Mouse (Mus musculus) CH12.LX (cell line): ENCODE data around the gene Nlrp10. TPM values are rescaled to one million over a fixed set of nuclear protein-coding genes. Genes with fewer than 3 reads are reported as not detected.

Experiments
- DNase-seq: peaks from one replicate; pipeline ENCODE4 v3.0.0-alpha.2; 2013; ENCODE audit errors: extremely low read depth
- H3K27ac ChIP-seq: 2 replicates; pipeline ENCODE4 v1.5.1; 2012; ENCODE audit warnings: low read depth, mild to moderate bottlenecking, control low read depth, moderate library complexity; ENCODE audit not compliant: insufficient read depth
- H3K27me3 ChIP-seq: replicated peaks from 2 replicates; pipeline ENCODE3; 2012; ENCODE audit warnings: inconsistent platforms
- H3K36me3 ChIP-seq, 2 experiments: replicated peaks in 1 of 2; 2 replicates each; pipeline versions ENCODE3 to v1.6.1; 2012; ENCODE audit warnings: inconsistent platforms in 1 of 2, low read length in 1 of 2, mild to moderate bottlenecking in 1 of 2, mixed read lengths in 1 of 2, moderate library complexity in 1 of 2; ENCODE audit not compliant: control insufficient read depth in 1 of 2, insufficient read depth in 1 of 2
- H3K4me1 ChIP-seq, 2 experiments: 2 replicates each; pipeline ENCODE4 v1.6.1; 2012; ENCODE audit warnings: inconsistent platforms in 1 of 2, moderate library complexity in 1 of 2; ENCODE audit not compliant: insufficient read depth in 2 of 2, control insufficient read depth in 1 of 2
- H3K4me2 ChIP-seq: 2 replicates; pipeline ENCODE4 v1.6.1; 2012; ENCODE audit warnings: low read depth, mild to moderate bottlenecking, control low read depth; ENCODE audit not compliant: poor library complexity, insufficient read depth, severe bottlenecking
- H3K4me3 ChIP-seq, 3 experiments: fragments of 150-350 bp in 1 of 3; sonication (generic) in 1 of 3; replicated peaks in 1 of 3; 2 replicates each; pipeline versions ENCODE3 to v1.5.1; 2011 to 2012; ENCODE audit warnings: low read depth in 2 of 3, low read length in 2 of 3, mild to moderate bottlenecking in 2 of 3, moderate library complexity in 2 of 3, control low read depth in 1 of 3, improper control_type of control experiment in 1 of 3, inconsistent platforms in 1 of 3, mixed read lengths in 1 of 3; ENCODE audit not compliant: poor library complexity in 1 of 3
- H3K79me2 ChIP-seq: replicated peaks from 2 replicates; pipeline ENCODE4 v1.6.1; 2012; ENCODE audit warnings: mild to moderate bottlenecking, moderate library complexity; ENCODE audit not compliant: control insufficient read depth, poor library complexity, insufficient read depth, severe bottlenecking; ENCODE audit errors: extremely low read depth
- H3K9ac ChIP-seq: 2 replicates; pipeline ENCODE4 v1.6.1; 2012; ENCODE audit warnings: low read depth, mild to moderate bottlenecking, control low read depth, moderate library complexity; ENCODE audit not compliant: insufficient read depth
- H3K9me3 ChIP-seq: replicated peaks from 2 replicates; pipeline ENCODE3; 2012; ENCODE audit warnings: low read length, inconsistent platforms, mixed read lengths
- BHLHE40 ChIP-seq: IDR thresholded peaks from 2 replicates; pipeline ENCODE4 v1.6.1; 2011; ENCODE audit warnings: mild to moderate bottlenecking, low read depth, low read length, improper control_type of control experiment
- CHD1 ChIP-seq: IDR thresholded peaks from 2 replicates; pipeline ENCODE4 v1.6.1; 2012; ENCODE audit warnings: low read depth, low read length, improper control_type of control experiment, inconsistent platforms
- CTCF ChIP-seq, 2 experiments: IDR thresholded peaks in 1 of 2; conservative IDR thresholded peaks in 1 of 2; 2 replicates each; pipeline ENCODE4 v1.5.1; 2011 to 2012; ENCODE audit warnings: low read depth in 2 of 2, low read length in 2 of 2, improper control_type of control experiment in 1 of 2, inconsistent platforms in 1 of 2, mild to moderate bottlenecking in 1 of 2, moderate library complexity in 1 of 2
- E2F4 ChIP-seq: IDR thresholded peaks from 2 replicates; pipeline ENCODE4 v1.6.1; 2011; ENCODE audit warnings: low read depth, low read length, improper control_type of control experiment; ENCODE audit not compliant: insufficient replicate concordance
- ELF1 ChIP-seq: IDR thresholded peaks from 2 replicates; pipeline ENCODE4 v1.6.1; 2014; ENCODE audit warnings: low read depth, mild to moderate bottlenecking, inconsistent platforms, low read length, improper control_type of control experiment
- IRF4 ChIP-seq: IDR thresholded peaks from 2 replicates; pipeline ENCODE4 v1.6.1; 2014; ENCODE audit warnings: low read depth, mild to moderate bottlenecking, inconsistent platforms, low read length, improper control_type of control experiment
- JUND ChIP-seq: conservative IDR thresholded peaks from 2 replicates; pipeline ENCODE4 v1.6.1; 2011; ENCODE audit warnings: low read depth, low read length, improper control_type of control experiment
- KAT2A ChIP-seq: IDR thresholded peaks from 2 replicates; pipeline ENCODE4 v1.6.1; 2012; ENCODE audit warnings: low read length, improper control_type of control experiment, inconsistent platforms; ENCODE audit not compliant: insufficient replicate concordance
- MAX ChIP-seq: IDR thresholded peaks from 2 replicates; pipeline ENCODE4 v1.6.1; 2011; ENCODE audit warnings: low read length, improper control_type of control experiment
- MAZ ChIP-seq: IDR thresholded peaks from 2 replicates; pipeline ENCODE4 v1.6.1; 2012; ENCODE audit warnings: low read depth, mild to moderate bottlenecking, inconsistent platforms, low read length, improper control_type of control experiment, moderate library complexity
- MXI1 ChIP-seq: IDR thresholded peaks from 2 replicates; pipeline ENCODE4 v1.6.1; 2011; ENCODE audit warnings: mild to moderate bottlenecking, low read depth, low read length, improper control_type of control experiment
- MYC ChIP-seq: IDR thresholded peaks from 2 replicates; pipeline ENCODE4 v1.6.1; 2011; ENCODE audit warnings: low read depth, mild to moderate bottlenecking, improper control_type of control experiment, low read length
- NRF1 ChIP-seq: IDR thresholded peaks from 2 replicates; pipeline ENCODE4 v1.6.1; 2014; ENCODE audit warnings: low read depth, mild to moderate bottlenecking, inconsistent platforms, low read length, improper control_type of control experiment, moderate library complexity
- PAX5 ChIP-seq: IDR thresholded peaks from 2 replicates; pipeline ENCODE4 v1.6.1; 2012; ENCODE audit warnings: low read length, inconsistent platforms, mixed read lengths
- POLR2AphosphoS2 ChIP-seq: IDR thresholded peaks from 2 replicates; pipeline ENCODE4 v1.6.1; 2011; ENCODE audit warnings: low read depth, low read length, improper control_type of control experiment
- RAD21 ChIP-seq: IDR thresholded peaks from 2 replicates; pipeline ENCODE4 v1.6.1; 2011; ENCODE audit warnings: low read depth, mild to moderate bottlenecking, low read length, improper control_type of control experiment, moderate library complexity
- SIN3A ChIP-seq: IDR thresholded peaks from 2 replicates; pipeline ENCODE4 v1.6.1; 2012; ENCODE audit warnings: low read length, improper control_type of control experiment, inconsistent platforms
- TBP ChIP-seq: conservative IDR thresholded peaks from 2 replicates; pipeline ENCODE4 v1.6.1; 2011; ENCODE audit warnings: low read depth, low read length, improper control_type of control experiment
- UBTF ChIP-seq: IDR thresholded peaks from 2 replicates; pipeline ENCODE4 v1.6.1; 2012; ENCODE audit warnings: low read depth, mild to moderate bottlenecking, inconsistent platforms, low read length, improper control_type of control experiment, moderate library complexity
- USF1 ChIP-seq: IDR thresholded peaks from 2 replicates; pipeline ENCODE4 v1.6.1; 2014; ENCODE audit warnings: low read depth, mild to moderate bottlenecking, inconsistent platforms, low read length, improper control_type of control experiment
- USF2 ChIP-seq: conservative IDR thresholded peaks from 2 replicates; pipeline ENCODE4 v1.6.1; 2011; ENCODE audit warnings: low read depth, low read length, improper control_type of control experiment
- ZC3H11A ChIP-seq: IDR thresholded peaks from 2 replicates; pipeline ENCODE4 v1.6.1; 2012; ENCODE audit warnings: low read depth, mild to moderate bottlenecking, inconsistent platforms, low read length, improper control_type of control experiment
- ZMIZ1 ChIP-seq: IDR thresholded peaks from 2 replicates; pipeline ENCODE4 v1.6.1; 2012; ENCODE audit warnings: low read depth, mild to moderate bottlenecking, inconsistent platforms, low read length, improper control_type of control experiment
- ZNF384 ChIP-seq: IDR thresholded peaks from 2 replicates; pipeline ENCODE4 v1.6.1; 2012; ENCODE audit warnings: low read depth, low read length, improper control_type of control experiment, inconsistent platforms
- dilution Hi-C: fragments of 300-500 bp; cut with MboI; formaldehyde crosslinking; loops from 2 replicates; pipeline ENCODE4 v1.14.3; 2020; ENCODE audit warnings: low sequenced_read_pairs; ENCODE audit not compliant: extremely low pct_unique_long_range_greater_than_20kb, extremely low pct_ligation_motif_present
- in situ Hi-C: fragments of 300-500 bp; cut with MboI; formaldehyde crosslinking; loops from 3 replicates; pipeline ENCODE4 v1.14.3; 2019; ENCODE audit warnings: low sequenced_read_pairs, low pct_ligation_motif_present, low pct_unique_long_range_greater_than_20kb, mixed read lengths
- polyA plus RNA-seq: library from polyadenylated mRNA; unstranded; fragments of >175 nt; gene quantifications from 2 replicates; pipeline ENCODE4 v1.2.1, GENCODE M21; 2012; ENCODE audit warnings: low read depth; ENCODE audit not compliant: insufficient read length
- total RNA-seq, 2 experiments: library from RNA; depleted of rRNA; stranded (reverse); fragments of 300-350 nt in 1 of 2; fragments of >200 nt in 1 of 2; gene quantifications; 2 replicates each; pipeline ENCODE4 v1.2.3; 2012 to 2014

Nlrp10 gene
- total and polyA plus RNA-seq, 3 experiments = 0.10 to 0.13 (median 0.12) TPM

DNA sequence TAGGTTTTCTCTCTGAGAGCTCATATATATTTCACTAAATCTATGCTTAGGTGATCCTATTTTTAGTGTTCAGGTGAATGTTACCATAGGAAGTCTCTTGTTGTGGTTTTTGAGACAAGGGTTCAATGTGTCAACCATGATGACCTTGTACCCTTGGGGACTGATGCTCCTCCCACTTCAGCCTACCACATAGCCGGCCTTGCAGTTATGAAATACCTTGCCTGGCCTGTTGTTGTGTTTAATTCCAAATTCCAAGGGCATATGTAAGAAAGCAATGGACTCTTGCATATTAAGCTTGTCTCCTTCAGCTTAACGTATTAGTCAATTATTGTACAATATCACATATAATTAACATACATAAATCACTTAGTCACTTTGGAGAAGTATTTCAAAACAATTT lies 26.0 kb downstream of the Nlrp10 start:
- no peak overlapping the region for H3K9ac ChIP-seq
- H3K4me3 ChIP-seq = no peak overlapping the region
- H3K36me3 ChIP-seq = no peaks in the 10 kb centered on the region
- no peaks in the 10 kb centered on the region for H3K79me2 ChIP-seq
- H3K4me2 ChIP-seq = no peak overlapping the region
- TF ChIP-seq CHD1 (no peak), ZNF384 (no peak)
- no peak overlapping the region for H3K27ac ChIP-seq
- dilution Hi-C loops (no loop called here), in situ Hi-C loops (no loop called here)
- no peaks in the 10 kb centered on the region for H3K9me3 ChIP-seq
- peaks cover 38% of the 10 kb centered on the region for H3K27me3 ChIP-seq
- DNase-seq = no peak
- H3K4me1 ChIP-seq = no peaks in the 10 kb centered on the region

DNA sequence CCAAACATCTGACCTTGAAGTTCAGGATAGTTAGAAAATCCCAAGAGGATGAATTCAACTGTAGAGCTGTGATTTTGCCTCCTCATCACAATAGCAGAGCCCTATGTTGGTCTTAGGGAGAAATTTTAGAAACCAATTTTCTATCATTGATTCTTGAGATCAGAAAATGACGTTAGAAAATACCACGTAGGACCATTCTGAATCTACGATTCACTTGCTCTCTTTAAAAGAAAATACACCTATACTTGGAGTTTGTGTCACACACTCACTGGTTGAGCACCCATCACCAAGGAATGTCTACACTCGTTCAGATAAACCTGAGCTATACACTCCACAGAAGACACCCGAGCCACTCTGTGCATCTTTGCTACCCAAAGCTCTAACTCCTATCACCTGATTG lies 35.7 kb downstream of the Nlrp10 start, which contains the start of gene Olfr519:
Gene Olfr519, minus strand, starts transcription at position 101 of the 400 bp plus-strand sequence.
- H3K79me2 ChIP-seq = no peaks in the 10 kb centered on the region
- no peaks in the 10 kb centered on the region for H3K36me3 ChIP-seq
- in situ Hi-C loops (no loop called here), dilution Hi-C loops (no loop called here)
- H3K27me3 ChIP-seq = peaks cover 43% of the 10 kb centered on the region
- H3K9ac ChIP-seq = no peak within 1 kb of the TSS
- no peak within 1 kb of the TSS for H3K27ac ChIP-seq
- H3K9me3 ChIP-seq = no peaks in the 10 kb centered on the region
- no peak within 1 kb of the TSS for H3K4me2 ChIP-seq
- DNase-seq = no peak
- no peaks in the 10 kb centered on the region for H3K4me1 ChIP-seq
- no peak within 1 kb of the TSS for H3K4me3 ChIP-seq
- TF ChIP-seq ZC3H11A (no peak), CTCF (conservative IDR thresholded peaks at IDR 0.05 in 1 of 2, IDR thresholded peaks at IDR 0.05 in 1 of 2; ENCODE audit: low read depth in 2 of 2, low read length in 2 of 2) (no peak), MAX (no peak), MAZ (no peak), USF1 (no peak), SIN3A (no peak), IRF4 (no peak), ZMIZ1 (no peak)

DNA sequence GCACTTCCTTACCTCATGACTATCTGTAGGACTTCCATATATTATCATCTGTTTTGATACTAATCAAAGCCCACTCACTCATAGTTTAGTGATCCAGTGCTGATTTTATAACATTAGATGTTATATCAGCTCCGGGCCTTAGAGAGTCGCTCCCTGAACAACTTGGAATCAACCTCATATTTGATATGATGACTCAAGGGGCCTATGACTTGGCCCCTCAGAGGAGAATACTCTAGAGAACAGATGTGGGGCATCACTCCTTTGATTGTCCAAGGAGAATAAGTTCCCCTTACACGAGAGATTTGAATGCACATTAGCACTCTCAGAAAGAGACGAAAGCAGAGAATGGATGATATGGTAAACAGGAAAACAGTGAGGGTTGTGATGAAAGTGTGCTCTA lies 45.1 kb downstream of the Nlrp10 start, which contains the start of gene Olfr518:
Gene Olfr518, minus strand, starts transcription at position 101 of the 400 bp plus-strand sequence.
- dilution Hi-C loops = no loop called here
- Histone ChIP-seq H3K27me3 (peaks cover 73% of the 10 kb centered on the region), H3K27ac (no peak within 1 kb of the TSS), H3K4me3 (no peak within 1 kb of the TSS)
- no peak for DNase-seq
- TF ChIP-seq SIN3A (no peak), BHLHE40 (no peak), CHD1 (no peak), MAX (no peak), POLR2AphosphoS2 (no peak), JUND (no peak), MXI1 (no peak), ELF1 (no peak), USF2 (no peak), MYC (no peak), E2F4 (no peak), UBTF (no peak), RAD21 (no peak), KAT2A (no peak), NRF1 (no peak), PAX5 (no peak), TBP (no peak)
- TF ChIP-seq, all 38 proteins: peak for 0
- Histone ChIP-seq H3K4me2 (no peak within 1 kb of the TSS), H3K79me2 (no peaks in the 10 kb centered on the region), H3K36me3 (no peaks in the 10 kb centered on the region), H3K9ac (no peak within 1 kb of the TSS), H3K4me1 (no peaks in the 10 kb centered on the region), H3K9me3 (no peaks in the 10 kb centered on the region)
- in situ Hi-C loops = no loop called here
